Mouse (Mus musculus) layer of hippocampus, adult 2 months (tissue): ENCODE measurements at regions not wholly inside any gene's neighbourhood (a gene's known extent, or its start where the extent isn't known, plus 50 kb on each side); places are given as distances from the start of the nearest gene placed in this dataset.

Experiments used
- DNase-seq, 2 experiments: peaks; one replicate each; pipeline ENCODE4 v3.0.0; 2022; ENCODE audit warnings: low spot score in 2 of 2
- H3K27ac ChIP-seq: fragments of 200-600 bp; 2 replicates; pipeline ENCODE4 v1.8.1; 2022
- H3K4me3 ChIP-seq: fragments of 200-600 bp; 2 replicates; pipeline ENCODE4 v1.8.1; 2022; ENCODE audit warnings: mild to moderate bottlenecking
- CTCF ChIP-seq: fragments of 200-600 bp; conservative IDR thresholded peaks from 2 replicates; pipeline ENCODE4 v1.8.1; 2022; ENCODE audit warnings: antibody characterized with exemption, mild to moderate bottlenecking, moderate library complexity

GRCm38 (mm10) chr11:38121051-38121616 is 885.4 kb upstream of the Tenm2 start:
- Histone ChIP-seq H3K4me3 (no peak overlapping the region), H3K27ac (no peak overlapping the region)
- no peak for DNase-seq
- no peak for TF ChIP-seq CTCF

- DNase-seq = no peak
- no peak for TF ChIP-seq CTCF
- H3K4me3 ChIP-seq = no peak overlapping the region
- no peak overlapping the region for H3K27ac ChIP-seq
These were observed 882.0 kb upstream of the Tenm2 start for GRCm38 (mm10) chr11:38117741-38118140.

DNA sequence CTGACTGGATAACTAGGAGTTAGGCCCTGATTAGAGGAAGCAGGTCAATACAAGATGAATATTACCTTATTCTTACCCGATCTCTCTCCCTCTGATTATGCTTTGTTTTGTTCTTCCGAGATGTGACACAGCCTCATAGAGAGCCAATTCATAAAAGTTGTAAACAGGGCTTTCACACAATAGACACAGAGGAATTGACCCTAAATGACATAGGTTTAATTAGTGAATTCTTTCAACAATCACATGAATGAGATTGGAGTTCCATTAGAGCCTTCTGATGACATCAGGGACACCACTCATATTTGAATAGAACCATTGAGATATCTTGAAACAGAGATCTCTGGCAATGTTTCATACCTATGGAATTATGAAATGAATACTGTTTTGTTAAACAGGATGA is 856.4 kb upstream of the Tenm2 start:
- H3K27ac ChIP-seq = peak overlapping the region; percentile 37; the same call in 1 of the 2 replicates
- DNase-seq = no peak
- H3K4me3 ChIP-seq = no peak overlapping the region
- TF ChIP-seq CTCF = no peak

GRCm38 (mm10) chr11:38075171-38075732 is 839.5 kb upstream of the Tenm2 start:
- DNase-seq = peak in 1 of 2 experiments; percentile 5
- TF ChIP-seq CTCF = no peak
- H3K4me3 ChIP-seq = peak overlapping the region; percentile 3; the same call in 1 of the 2 replicates
- H3K27ac ChIP-seq = 0 out of 2 replicates have a peak overlapping the region, but pooled peaks have one; percentile 1

GRCm38 (mm10) chr11:38069635-38070034 is 833.9 kb upstream of the Tenm2 start:
- H3K27ac ChIP-seq = peak overlapping the region; percentile 71
- TF ChIP-seq CTCF = no peak
- no peak overlapping the region for H3K4me3 ChIP-seq
- peak in 1 of 2 experiments; percentile 16 for DNase-seq

DNA sequence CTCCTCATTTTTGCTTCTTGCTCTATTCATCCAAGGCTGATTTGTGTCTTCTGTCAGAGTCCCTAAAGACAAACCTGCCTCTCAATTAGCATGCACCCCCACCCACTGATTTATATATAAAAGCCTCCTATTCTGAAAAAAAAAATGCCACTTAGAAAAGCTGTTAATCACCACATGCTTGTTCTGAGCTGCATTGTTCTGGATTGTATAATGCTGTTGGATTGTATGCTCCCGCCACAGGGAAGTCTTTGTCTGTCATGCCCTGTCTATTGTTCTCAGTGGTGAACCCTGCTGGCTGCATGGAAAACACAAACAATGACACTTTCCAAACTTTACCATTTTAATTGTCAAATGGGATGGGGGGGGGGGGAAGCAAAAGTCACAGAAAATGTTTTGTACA is 831.9 kb upstream of the Tenm2 start:
- no peak overlapping the region for H3K4me3 ChIP-seq
- DNase-seq = peak in 1 of 2 experiments; percentile 17
- peak; percentile 13; the same call in 1 of the 2 replicates for TF ChIP-seq CTCF
- peak overlapping the region; percentile 71 for H3K27ac ChIP-seq

DNA sequence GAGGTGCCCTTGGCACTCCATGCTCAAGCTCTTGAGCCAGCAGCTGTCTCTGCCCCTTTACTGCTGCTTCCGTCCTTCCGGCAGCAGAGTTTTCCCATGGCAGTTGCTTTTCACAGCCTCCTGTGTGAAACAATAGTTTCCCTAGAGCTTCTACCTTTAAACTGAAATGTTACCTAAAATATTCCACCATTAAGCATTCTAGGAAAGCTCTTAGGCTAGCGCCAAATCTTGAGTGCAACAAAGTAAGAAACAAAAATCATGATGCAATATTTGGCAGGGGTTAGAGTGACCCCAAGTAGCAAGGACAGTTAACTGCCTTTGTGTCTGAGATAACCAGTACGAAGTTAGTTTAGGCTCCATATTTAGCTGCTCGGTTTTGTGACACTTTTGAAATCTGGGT is 830.3 kb upstream of the Tenm2 start:
- TF ChIP-seq CTCF = no peak
- peak overlapping the region; percentile 67 for H3K27ac ChIP-seq
- no peak overlapping the region for H3K4me3 ChIP-seq
- no peak for DNase-seq

GRCm38 (mm10) chr11:38060105-38060504 is 824.3 kb upstream of the Tenm2 start:
- H3K27ac ChIP-seq = peak overlapping the region; percentile 76
- TF ChIP-seq CTCF = no peak
- no peak overlapping the region for H3K4me3 ChIP-seq
- DNase-seq = no peak

DNA sequence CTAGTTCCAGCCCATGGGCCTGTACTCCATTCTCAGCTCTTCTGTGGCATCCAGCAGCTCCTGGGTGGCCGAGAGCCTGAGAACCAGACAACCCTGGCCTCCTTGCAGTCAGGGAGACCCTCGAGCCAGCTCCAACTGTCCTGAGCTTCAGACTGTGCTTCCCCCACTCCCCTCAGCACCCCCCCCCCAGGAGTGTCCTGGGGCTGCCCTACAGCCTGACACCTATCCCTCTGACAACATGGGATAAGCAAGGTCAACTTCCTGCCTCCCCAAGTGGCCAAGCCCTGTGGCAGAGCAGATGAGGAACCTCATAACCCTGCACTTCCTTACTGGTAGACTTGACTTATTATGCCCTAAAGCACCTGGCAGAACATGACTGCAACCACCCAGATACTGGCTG is 823.1 kb upstream of the Tenm2 start:
- Histone ChIP-seq H3K27ac (peak overlapping the region; percentile 62; the same call in 1 of the 2 replicates), H3K4me3 (no peak overlapping the region)
- no peak for DNase-seq
- no peak for TF ChIP-seq CTCF

GRCm38 (mm10) chr11:38036582-38036981 is 800.8 kb upstream of the Tenm2 start:
- no peak for DNase-seq
- no peak overlapping the region for H3K4me3 ChIP-seq
- no peak overlapping the region for H3K27ac ChIP-seq
- no peak for TF ChIP-seq CTCF

DNA sequence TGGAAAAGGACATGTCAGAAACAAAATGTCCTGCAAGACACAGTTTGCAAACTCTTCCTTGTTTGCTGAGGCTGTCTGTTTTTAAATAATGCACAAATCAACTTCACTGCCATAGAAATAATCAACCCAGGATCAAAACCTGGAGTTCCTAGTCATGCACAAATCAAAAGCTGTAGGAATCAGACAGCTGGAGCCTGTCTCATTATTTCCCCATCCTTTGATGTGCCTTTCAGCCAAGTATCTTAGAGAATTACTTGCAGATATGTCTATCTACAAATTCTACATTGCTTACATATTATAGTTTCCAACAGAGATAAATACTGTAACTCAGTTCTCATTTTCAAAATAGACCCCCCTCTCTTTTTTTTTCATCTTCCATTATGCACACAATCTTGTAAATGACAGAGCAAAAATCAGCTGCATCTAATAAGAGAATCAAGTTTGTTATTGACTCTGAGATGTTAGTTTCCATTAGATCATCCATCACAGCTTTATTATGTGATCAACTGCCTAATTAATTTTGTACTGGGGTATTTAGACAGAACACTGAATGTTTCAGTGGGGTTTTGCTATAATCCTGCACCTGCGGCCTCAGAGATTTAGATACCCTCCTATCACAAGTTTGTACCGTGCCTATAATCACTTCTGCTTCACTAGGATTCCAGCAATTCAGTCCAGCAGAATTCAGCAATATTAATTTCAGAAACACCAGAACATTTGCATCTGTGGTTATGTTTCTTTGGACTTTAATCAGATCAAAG is 798.9 kb upstream of the Tenm2 start:
- H3K27ac ChIP-seq = no peak overlapping the region

GRCm38 (mm10) chr11:38021704-38022103 is 785.9 kb upstream of the Tenm2 start:
- no peak for TF ChIP-seq CTCF
- DNase-seq = no peak
- no peak overlapping the region for H3K27ac ChIP-seq
- H3K4me3 ChIP-seq = no peak overlapping the region

More for the DNA sequence above, 798.9 kb upstream of the Tenm2 start:
- no peak for DNase-seq
- no peak overlapping the region for H3K4me3 ChIP-seq
- no peak for TF ChIP-seq CTCF

- DNase-seq = no peak
- Histone ChIP-seq H3K27ac (no peak overlapping the region), H3K4me3 (no peak overlapping the region)
- TF ChIP-seq CTCF = no peak
These were observed 742.4 kb upstream of the Tenm2 start for GRCm38 (mm10) chr11:37978131-37978530.
